Mouse (Mus musculus) cortical plate, adult 2 months (tissue): Measurements from ENCODE around the gene Ermp1. TPM values are rescaled to one million over a fixed set of nuclear protein-coding genes. Genes with fewer than 3 reads are reported as not detected.
A peak's percentile ranks its signal among the peaks of the same experiment; 100 is the strongest.

Experiments
- H3K27ac ChIP-seq: fragments of 200-500 bp; 2 replicates; pipeline ENCODE4 v1.5.1; 2012; ENCODE audit warnings: low read length, control low read depth, inconsistent platforms; ENCODE audit not compliant: insufficient read depth
- H3K4me1 ChIP-seq: fragments of 200-500 bp; 2 replicates; pipeline ENCODE4 v1.6.1; 2011; ENCODE audit warnings: low read length; ENCODE audit not compliant: control insufficient read depth, insufficient read depth
- H3K4me3 ChIP-seq: fragments of 200-500 bp; 2 replicates; pipeline ENCODE4 v1.5.1; 2011; ENCODE audit warnings: mild to moderate bottlenecking, low read length, control low read depth; ENCODE audit not compliant: insufficient read depth
- CTCF ChIP-seq: fragments of 200-500 bp; IDR thresholded peaks from 2 replicates; pipeline ENCODE4 v1.5.1; 2011; ENCODE audit warnings: mild to moderate bottlenecking, control low read depth, low read length; ENCODE audit not compliant: insufficient read depth; ENCODE audit errors: extremely low read depth
- POLR2A ChIP-seq: fragments of 200-500 bp; IDR thresholded peaks from 2 replicates; pipeline ENCODE4 v1.6.1; 2011; ENCODE audit warnings: mild to moderate bottlenecking, low read length, control low read depth; ENCODE audit not compliant: insufficient read depth; ENCODE audit errors: extremely low read depth
- polyA plus RNA-seq: library from polyadenylated mRNA; depleted of rRNA; stranded (reverse); fragments of >200 nt; gene quantifications from 2 replicates; pipeline ENCODE4 v1.2.3, GENCODE M21; 2012

Ermp1 gene
- polyA plus RNA-seq, 1 experiment: 28.2 TPM

DNA sequence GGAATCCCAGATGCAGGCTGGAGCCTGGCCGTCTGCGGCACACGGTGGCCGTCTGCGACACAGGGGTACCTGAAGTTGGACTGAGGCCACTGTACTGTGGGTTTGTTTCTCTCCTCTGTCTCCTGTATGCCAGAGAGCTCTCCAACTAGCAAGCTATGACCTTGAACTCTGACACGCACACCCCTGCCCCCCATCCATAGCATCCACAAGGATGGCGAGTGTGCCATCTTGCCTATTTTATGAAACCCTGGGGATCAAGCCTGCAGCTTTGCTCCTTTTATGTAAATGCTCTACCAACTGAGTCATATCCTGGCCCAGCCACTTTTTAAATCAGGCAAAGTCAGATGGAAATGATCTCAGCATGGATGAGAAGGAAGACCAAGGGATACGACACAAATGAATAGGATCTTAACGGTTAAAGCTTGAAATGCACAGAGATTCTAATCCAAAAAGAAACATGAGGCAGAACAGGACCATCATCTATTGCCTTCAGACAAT lies 5.6 kb upstream of the Ermp1 start:
- Histone ChIP-seq H3K4me3 (no peak overlapping the region), H3K27ac (no peak overlapping the region), H3K4me1 (no peaks in the 10 kb centered on the region; the same call in 1 of the 2 replicates)
- no peak for TF ChIP-seq POLR2A
- TF ChIP-seq CTCF: no peak

DNA sequence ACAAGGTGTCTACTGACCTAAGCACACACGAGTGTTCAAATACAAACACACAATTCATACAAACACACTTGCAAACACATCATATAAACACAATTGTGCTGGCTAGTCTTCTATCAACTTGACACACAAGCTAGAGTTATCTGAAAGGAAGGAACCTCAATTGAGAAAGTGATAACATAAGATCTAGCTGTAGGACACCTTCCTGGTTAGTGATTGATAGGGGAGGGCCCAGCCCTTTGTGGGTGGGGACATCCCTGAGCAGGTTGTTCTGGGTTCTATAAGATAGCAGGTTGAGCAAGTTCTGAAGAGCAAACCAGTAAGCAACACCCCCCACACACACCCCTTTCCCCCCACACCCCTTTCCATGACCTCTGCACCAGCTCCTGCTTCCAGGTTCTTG lies 1.5 kb upstream of the Ermp1 start:
- no peak overlapping the region for H3K4me3 ChIP-seq
- TF ChIP-seq POLR2A (no peak), CTCF (no peak)
- no peaks in the 10 kb centered on the region; the same call in 1 of the 2 replicates for H3K4me1 ChIP-seq
- H3K27ac ChIP-seq: no peak overlapping the region

DNA sequence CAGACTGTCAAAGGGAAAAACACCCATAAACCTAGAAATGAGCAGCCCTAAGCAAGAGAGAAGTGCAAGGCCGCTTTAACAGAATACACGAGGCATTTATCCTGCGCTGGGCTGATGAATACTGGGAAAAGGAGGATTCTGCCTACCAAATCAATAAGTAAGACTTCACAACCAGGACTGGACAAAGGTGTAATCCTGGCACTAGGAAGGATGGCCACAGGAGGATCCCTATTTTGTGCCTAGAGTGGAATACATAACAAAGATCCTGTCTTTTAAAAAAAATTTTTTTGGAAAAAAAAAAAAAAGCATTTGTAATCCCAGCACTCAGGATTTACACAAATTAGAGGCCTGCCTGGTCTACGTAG lies 317 bp upstream of the Ermp1 start:
- Histone ChIP-seq H3K4me1 (no peaks in the 10 kb centered on the region; the same call in 1 of the 2 replicates), H3K27ac (no peak overlapping the region), H3K4me3 (peak overlapping the region; percentile 62; the same call in 1 of the 2 replicates)
- no peak for TF ChIP-seq CTCF

DNA sequence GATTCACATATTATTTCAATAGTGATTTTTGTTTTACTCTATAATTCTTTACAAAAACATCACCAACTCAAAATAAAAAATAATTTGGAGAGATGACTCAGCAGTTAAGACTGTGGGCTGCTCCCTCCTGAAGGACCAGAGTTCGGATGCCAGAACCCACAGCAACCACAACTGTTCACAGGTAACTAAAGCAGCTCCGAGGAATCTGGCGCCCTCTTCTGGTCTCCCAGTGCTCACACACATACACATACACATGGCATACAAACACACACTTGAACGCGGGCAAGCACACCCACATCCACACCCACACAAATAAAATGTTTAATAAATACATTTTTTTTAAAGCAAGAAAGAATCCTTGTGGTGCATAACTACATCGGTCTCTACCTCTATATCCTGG lies 3.5 kb downstream of the Ermp1 start:
- Histone ChIP-seq H3K4me1 (peaks cover 2% of the 10 kb centered on the region; the same call in 1 of the 2 replicates), H3K4me3 (no peak overlapping the region), H3K27ac (no peak overlapping the region)
- no peak for TF ChIP-seq POLR2A
- TF ChIP-seq CTCF: no peak

DNA sequence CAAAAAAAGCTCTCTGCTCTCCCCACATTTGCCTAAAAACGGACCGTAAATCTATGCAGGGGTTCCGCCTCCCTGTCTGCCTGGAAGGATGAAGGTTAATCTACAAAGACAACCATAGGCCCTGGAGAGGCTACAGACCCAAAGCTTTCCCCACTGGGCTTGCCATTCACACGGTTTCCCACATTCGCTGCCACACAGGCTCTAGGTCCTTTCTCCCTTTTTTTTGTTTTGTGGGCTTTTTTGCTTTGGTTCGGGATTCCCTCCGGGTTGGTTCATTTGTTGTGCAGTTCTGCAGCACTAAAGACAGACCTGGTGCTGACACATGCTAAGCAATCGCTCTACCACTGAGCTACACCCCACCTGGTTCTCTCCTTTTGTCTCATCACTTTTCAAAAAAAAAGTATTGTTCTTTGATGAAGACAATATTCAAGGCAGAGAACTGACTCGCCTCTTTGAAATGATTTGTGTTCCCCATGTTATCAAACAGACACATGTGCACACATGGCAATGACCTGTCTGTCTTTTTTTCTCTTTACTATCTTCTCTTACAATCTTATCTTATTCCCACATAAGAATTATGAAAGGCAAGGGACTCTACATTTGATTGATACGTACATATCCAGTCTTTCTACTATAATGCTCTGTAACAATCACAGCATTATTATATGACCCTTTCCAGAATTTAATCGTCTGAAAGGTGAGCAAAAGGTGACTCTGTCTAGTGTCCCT lies 4.9 kb downstream of the Ermp1 start:
- Histone ChIP-seq H3K4me3 (no peak overlapping the region), H3K27ac (no peak overlapping the region), H3K4me1 (peaks cover 2% of the 10 kb centered on the region; the same call in 1 of the 2 replicates)
- no peak for TF ChIP-seq POLR2A
- TF ChIP-seq CTCF: no peak

DNA sequence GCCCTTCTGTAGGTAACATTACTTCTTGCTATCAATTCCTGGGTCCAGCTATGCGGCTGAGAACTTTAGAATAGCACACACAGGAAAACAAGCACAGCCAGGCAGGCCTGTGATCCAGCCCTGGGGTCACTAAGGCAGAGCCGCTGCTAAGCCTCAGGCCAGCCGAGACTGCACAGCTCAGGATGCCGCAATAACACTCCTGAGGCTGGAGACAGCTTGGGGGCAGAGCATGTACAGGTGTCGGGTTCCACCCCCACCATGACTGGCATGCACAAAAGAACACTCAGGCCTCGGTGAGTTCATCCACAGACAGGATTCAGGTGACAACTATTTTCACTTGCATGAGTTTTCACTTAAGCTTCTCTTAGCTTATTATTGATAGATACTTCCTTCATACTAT lies 6.0 kb downstream of the Ermp1 start:
- Histone ChIP-seq H3K4me1 (peaks cover 2% of the 10 kb centered on the region; the same call in 1 of the 2 replicates), H3K4me3 (no peak overlapping the region), H3K27ac (no peak overlapping the region)
- no peak for TF ChIP-seq POLR2A
- no peak for TF ChIP-seq CTCF

DNA sequence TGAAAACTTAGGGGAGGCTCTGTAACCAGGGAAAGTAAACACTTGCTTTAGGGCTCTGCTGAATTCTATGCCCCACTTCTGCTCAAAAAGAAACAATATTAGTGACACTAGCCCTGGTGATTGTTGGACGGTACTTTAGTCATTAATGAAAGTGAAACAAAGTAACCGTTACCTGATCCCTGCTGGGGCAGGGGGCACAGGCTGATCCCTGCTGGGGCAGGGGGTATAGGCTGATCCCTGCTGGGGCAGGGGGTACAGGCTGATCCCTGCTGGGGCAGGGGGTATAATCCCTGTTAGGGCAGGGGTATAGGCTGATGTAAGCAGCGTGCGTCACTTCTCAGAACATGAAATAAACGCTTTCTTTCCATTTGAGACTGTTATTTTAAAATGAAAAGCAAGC lies 6.7 kb downstream of the Ermp1 start:
- Histone ChIP-seq H3K4me3 (no peak overlapping the region), H3K27ac (no peak overlapping the region), H3K4me1 (peaks cover 2% of the 10 kb centered on the region; the same call in 1 of the 2 replicates)
- TF ChIP-seq POLR2A: no peak
- no peak for TF ChIP-seq CTCF

DNA sequence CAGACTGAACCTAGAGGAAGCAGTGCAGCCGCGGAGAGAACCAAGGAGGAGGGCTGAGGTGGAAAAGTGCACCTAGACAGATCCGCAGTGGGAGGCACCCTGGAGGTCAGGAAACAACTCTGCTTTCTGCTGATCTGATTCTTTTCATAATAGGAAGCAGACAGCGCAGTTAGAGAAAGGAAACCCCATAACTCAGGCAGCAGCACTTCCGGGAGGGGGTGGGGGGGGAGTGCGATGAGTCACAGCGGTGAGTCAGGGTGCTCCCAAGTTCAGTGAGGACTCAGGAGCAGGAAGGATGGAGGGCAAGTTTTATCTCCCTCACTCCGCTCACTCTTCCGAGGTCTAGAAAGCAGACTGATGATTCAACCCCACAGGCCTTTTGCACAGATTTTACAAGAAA lies 7.2 kb downstream of the Ermp1 start:
- Histone ChIP-seq H3K4me1 (peaks cover 2% of the 10 kb centered on the region; the same call in 1 of the 2 replicates), H3K4me3 (no peak overlapping the region), H3K27ac (no peak overlapping the region)
- TF ChIP-seq CTCF: no peak
- TF ChIP-seq POLR2A: no peak

DNA sequence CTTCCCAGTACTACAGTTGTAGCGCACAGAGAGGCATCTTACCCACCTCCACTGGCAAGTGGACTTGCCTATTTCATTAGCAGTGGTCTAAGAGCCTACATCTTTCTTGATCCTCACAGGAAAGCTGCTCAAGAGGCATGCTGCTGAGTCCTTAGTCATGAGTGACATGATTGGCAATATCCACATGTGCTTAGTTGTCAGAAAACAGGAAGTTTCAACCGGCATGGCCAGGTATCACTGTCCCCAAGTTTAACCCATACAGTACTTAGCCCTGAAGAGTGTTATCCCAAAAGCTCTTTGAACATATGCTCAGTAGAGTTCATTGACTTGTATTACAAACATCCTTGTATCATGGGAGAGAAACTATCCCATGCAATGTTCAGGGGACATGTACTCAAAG lies 36.1 kb downstream of the Ermp1 start:
- Histone ChIP-seq H3K4me3 (no peak overlapping the region), H3K4me1 (peaks cover 1% of the 10 kb centered on the region; the same call in 1 of the 2 replicates), H3K27ac (no peak overlapping the region)
- TF ChIP-seq POLR2A (no peak), CTCF (no peak)

DNA sequence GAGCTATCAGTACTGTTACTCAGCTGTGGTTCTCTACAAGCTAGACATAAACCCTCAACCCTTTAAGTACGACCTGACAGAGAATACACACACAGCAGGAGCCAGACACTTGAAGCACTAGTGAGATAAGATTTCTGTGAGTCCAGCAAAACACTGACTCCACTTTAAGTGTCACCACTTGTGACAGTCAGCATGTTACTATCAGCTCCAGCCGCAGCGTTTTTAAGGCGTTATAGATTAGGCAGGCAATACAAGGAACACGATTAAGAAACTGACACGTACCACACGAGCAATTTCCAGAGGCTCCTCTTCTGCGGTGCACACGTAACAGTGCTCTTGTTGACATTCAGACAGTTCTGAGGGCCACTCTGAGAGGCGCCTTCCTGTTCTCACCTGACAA lies 37.3 kb downstream of the Ermp1 start:
- TF ChIP-seq POLR2A: no peak
- TF ChIP-seq CTCF: no peak
- peaks cover 1% of the 10 kb centered on the region; the same call in 1 of the 2 replicates for H3K4me1 ChIP-seq
- no peak overlapping the region for H3K27ac ChIP-seq
- no peak overlapping the region for H3K4me3 ChIP-seq
